Mouse (Mus musculus) midbrain, embryonic 11.5 days (tissue): ENCODE results near the gene Ttc32. TPM values are rescaled to one million over a fixed set of nuclear protein-coding genes. Genes with fewer than 3 reads are reported as not detected.

Source experiments
- ATAC-seq: fragments of 200-750 bp; cut with Nextera tagmentation; 2 replicates; pipeline ENCODE4 v1.8.0; 2017; ENCODE audit warnings: moderate TSS enrichment, moderate library complexity; ENCODE audit not compliant: low FRiP score
- DNase-seq: peaks from one replicate; pipeline ENCODE4 v3.0.0; 2015; ENCODE audit warnings: low spot score; ENCODE audit errors: missing footprints
- H3K27ac ChIP-seq: fragments of 300-500 bp; sonication (generic); 2 replicates; pipeline ENCODE4 v1.5.1; 2014; ENCODE audit warnings: low read depth, low read length
- H3K27me3 ChIP-seq: fragments of 300-500 bp; sonication (generic); 2 replicates; pipeline ENCODE4 v1.6.1; 2014; ENCODE audit warnings: mild to moderate bottlenecking, low read length, moderate library complexity, mixed read lengths; ENCODE audit not compliant: control insufficient read depth, insufficient read depth
- H3K36me3 ChIP-seq: fragments of 300-500 bp; sonication (generic); 2 replicates; pipeline ENCODE4 v1.6.1; 2014; ENCODE audit warnings: mild to moderate bottlenecking, low read length, moderate library complexity, mixed read lengths; ENCODE audit not compliant: control insufficient read depth, insufficient read depth
- H3K4me1 ChIP-seq: fragments of 300-500 bp; sonication (generic); 2 replicates; pipeline ENCODE4 v1.6.1; 2014; ENCODE audit warnings: low read length; ENCODE audit not compliant: control insufficient read depth, insufficient read depth
- H3K4me2 ChIP-seq: fragments of 300-500 bp; sonication (generic); 2 replicates; pipeline ENCODE4 v1.6.1; 2014; ENCODE audit warnings: mild to moderate bottlenecking, moderate library complexity
- H3K4me3 ChIP-seq: fragments of 300-500 bp; sonication (generic); 2 replicates; pipeline ENCODE4 v1.5.1; 2014; ENCODE audit warnings: low read depth, low read length
- H3K9ac ChIP-seq: fragments of 300-500 bp; sonication (generic); 2 replicates; pipeline ENCODE4 v1.6.1; 2014; ENCODE audit warnings: low read length
- H3K9me3 ChIP-seq: fragments of 300-500 bp; sonication (generic); 2 replicates; pipeline ENCODE4 v1.6.1; 2016; ENCODE audit warnings: low read length; ENCODE audit not compliant: control insufficient read depth
- WGBS: fragments of 180-500 bp; shearing (Covaris S2); extraction: QIAGEN DNeasy Blood & Tissue Kit; methylation state at CpG from one replicate; pipeline ENCODE4 v1.1.7; 2014; 5-methylcytosine and 5-hydroxymethylcytosine counted together
- polyA plus RNA-seq: library from polyadenylated mRNA; unstranded; fragments of >200 nt; fragmentation: Nextera tagmentation; extraction: Ambion mirVana; gene quantifications from 2 replicates; pipeline ENCODE4 v1.2.1, GENCODE M21; 2014

The Ttc32 gene
- polyA plus RNA-seq, 1 experiment from 2014 or later = 24.0 TPM

GRCm38 (mm10) chr12:9040177-9040576 lies 10.4 kb downstream of the Ttc32 start:
- 0 out of 2 replicates have a peak, but pooled peaks cover 2% of the 10 kb centered on the region for H3K4me1 ChIP-seq
- H3K27me3 ChIP-seq = no peaks in the 10 kb centered on the region
- H3K9me3 ChIP-seq = no peaks in the 10 kb centered on the region
- H3K27ac ChIP-seq = no peak overlapping the region
- H3K36me3 ChIP-seq = no peaks in the 10 kb centered on the region
- 91% methylated on average over 5 of the region's 5 CpGs for WGBS
- no peak overlapping the region for H3K4me2 ChIP-seq
- H3K4me3 ChIP-seq = no peak overlapping the region
- DNase-seq (no peak), ATAC-seq (no peak)
- no peak overlapping the region for H3K9ac ChIP-seq

- no peak overlapping the region for H3K4me3 ChIP-seq
- no peak overlapping the region for H3K4me2 ChIP-seq
- H3K9me3 ChIP-seq = no peaks in the 10 kb centered on the region
- ATAC-seq (no peak), DNase-seq (no peak)
- no peak overlapping the region for H3K27ac ChIP-seq
- no peaks in the 10 kb centered on the region for H3K27me3 ChIP-seq
- H3K4me1 ChIP-seq = 0 out of 2 replicates have a peak, but pooled peaks cover 2% of the 10 kb centered on the region
- H3K36me3 ChIP-seq = no peaks in the 10 kb centered on the region
- no peak overlapping the region for H3K9ac ChIP-seq
- 75% methylated on average over 7 of the region's 7 CpGs for WGBS
These were observed 10.9 kb downstream of the Ttc32 start for GRCm38 (mm10) chr12:9040686-9041085.

GRCm38 (mm10) chr12:9042316-9042715 lies 12.5 kb downstream of the Ttc32 start:
- H3K4me1 ChIP-seq = 0 out of 2 replicates have a peak, but pooled peaks cover 2% of the 10 kb centered on the region
- ATAC-seq (no peak), DNase-seq (peak; percentile 75)
- H3K27ac ChIP-seq = no peak overlapping the region
- 81% methylated on average over 5 of the region's 5 CpGs for WGBS
- no peak overlapping the region for H3K9ac ChIP-seq
- no peak overlapping the region for H3K4me3 ChIP-seq
- H3K9me3 ChIP-seq = no peaks in the 10 kb centered on the region
- H3K36me3 ChIP-seq = no peaks in the 10 kb centered on the region
- H3K4me2 ChIP-seq = no peak overlapping the region
- H3K27me3 ChIP-seq = no peaks in the 10 kb centered on the region

GRCm38 (mm10) chr12:9042759-9043158 lies 13.0 kb downstream of the Ttc32 start:
- DNase-seq (peak; percentile 73), ATAC-seq (peak; percentile 57; the same call in 1 of the 2 replicates)
- Histone ChIP-seq H3K27ac (no peak overlapping the region), H3K36me3 (no peaks in the 10 kb centered on the region), H3K4me3 (no peak overlapping the region), H3K9me3 (no peaks in the 10 kb centered on the region), H3K9ac (no peak overlapping the region), H3K27me3 (no peaks in the 10 kb centered on the region), H3K4me2 (no peak overlapping the region), H3K4me1 (0 out of 2 replicates have a peak, but pooled peaks cover 2% of the 10 kb centered on the region)
- WGBS = 85% methylated on average over 3 of the region's 3 CpGs

GRCm38 (mm10) chr12:9044666-9045065 lies 14.9 kb downstream of the Ttc32 start:
- no peak overlapping the region for H3K4me3 ChIP-seq
- no peak overlapping the region for H3K9ac ChIP-seq
- H3K27me3 ChIP-seq = no peaks in the 10 kb centered on the region
- WGBS = 96% methylated on average over 7 of the region's 7 CpGs
- peak; percentile 59 for DNase-seq
- H3K4me2 ChIP-seq = no peak overlapping the region
- 0 out of 2 replicates have a peak, but pooled peaks cover 2% of the 10 kb centered on the region for H3K4me1 ChIP-seq
- no peak for ATAC-seq
- H3K36me3 ChIP-seq = no peaks in the 10 kb centered on the region
- H3K9me3 ChIP-seq = no peaks in the 10 kb centered on the region
- no peak overlapping the region for H3K27ac ChIP-seq

GRCm38 (mm10) chr12:9046674-9047073 lies 16.9 kb downstream of the Ttc32 start:
- WGBS = 86% methylated on average over 4 of the region's 4 CpGs
- Histone ChIP-seq H3K4me3 (no peak overlapping the region), H3K9me3 (no peaks in the 10 kb centered on the region), H3K9ac (no peak overlapping the region), H3K4me2 (no peak overlapping the region), H3K4me1 (0 out of 2 replicates have a peak, but pooled peaks cover 2% of the 10 kb centered on the region), H3K27me3 (no peaks in the 10 kb centered on the region), H3K36me3 (no peaks in the 10 kb centered on the region), H3K27ac (no peak overlapping the region)
- no peak for DNase-seq
- no peak for ATAC-seq

GRCm38 (mm10) chr12:9048090-9048489 lies 18.3 kb downstream of the Ttc32 start:
- no peaks in the 10 kb centered on the region for H3K4me1 ChIP-seq
- H3K36me3 ChIP-seq = no peaks in the 10 kb centered on the region
- 79% methylated on average over 8 of the region's 8 CpGs for WGBS
- H3K9ac ChIP-seq = no peak overlapping the region
- no peak overlapping the region for H3K4me2 ChIP-seq
- no peak for ATAC-seq
- H3K9me3 ChIP-seq = no peaks in the 10 kb centered on the region
- H3K4me3 ChIP-seq = no peak overlapping the region
- no peaks in the 10 kb centered on the region for H3K27me3 ChIP-seq
- no peak overlapping the region for H3K27ac ChIP-seq
- no peak for DNase-seq

- DNase-seq (peak; percentile 79), ATAC-seq (no peak)
- Histone ChIP-seq H3K4me3 (no peak overlapping the region), H3K36me3 (no peaks in the 10 kb centered on the region), H3K4me1 (no peaks in the 10 kb centered on the region), H3K27me3 (no peaks in the 10 kb centered on the region), H3K9me3 (no peaks in the 10 kb centered on the region), H3K27ac (no peak overlapping the region), H3K9ac (no peak overlapping the region), H3K4me2 (no peak overlapping the region)
- WGBS = 49% methylated on average over 6 of the region's 6 CpGs
These were observed 21.0 kb downstream of the Ttc32 start for GRCm38 (mm10) chr12:9050824-9051223.

GRCm38 (mm10) chr12:9052075-9052829 lies 22.5 kb downstream of the Ttc32 start:
- Histone ChIP-seq H3K27me3 (no peaks in the 10 kb centered on the region), H3K4me1 (no peaks in the 10 kb centered on the region), H3K4me2 (no peak overlapping the region), H3K4me3 (no peak overlapping the region), H3K9me3 (no peaks in the 10 kb centered on the region), H3K36me3 (no peaks in the 10 kb centered on the region), H3K27ac (no peak overlapping the region), H3K9ac (no peak overlapping the region)
- peak; percentile 87 for ATAC-seq
- WGBS = 58% methylated on average over 8 of the region's 8 CpGs
- DNase-seq = peak; percentile 98
